Mouse (Mus musculus) hindbrain, postnatal 0 days (tissue): ENCODE measurements at regions not wholly inside any gene's neighbourhood (a gene's known extent, or its start where the extent isn't known, plus 50 kb on each side); places are given as distances from the start of the nearest gene placed in this dataset.

ENCODE experiments used
- ATAC-seq: fragments of 200-750 bp; cut with Nextera tagmentation; 2 replicates; pipeline ENCODE4 v1.8.0; 2017; ENCODE audit warnings: mild to moderate bottlenecking, moderate TSS enrichment, moderate library complexity
- DNase-seq: peaks from one replicate; pipeline ENCODE4 v3.0.0-alpha.2; 2015; ENCODE audit warnings: low spot score
- H3K27ac ChIP-seq: fragments of 300-500 bp; sonication (generic); 2 replicates; pipeline ENCODE4 v1.5.1; 2014; ENCODE audit warnings: mild to moderate bottlenecking
- H3K27me3 ChIP-seq: fragments of 300-500 bp; sonication (generic); 2 replicates; pipeline ENCODE4 v1.6.1; 2014; ENCODE audit warnings: low read length, mixed read lengths; ENCODE audit not compliant: insufficient read depth
- H3K36me3 ChIP-seq: fragments of 300-500 bp; sonication (generic); 2 replicates; pipeline ENCODE4 v1.6.1; 2014; ENCODE audit warnings: low read length, mixed read lengths; ENCODE audit not compliant: insufficient read depth
- H3K4me1 ChIP-seq: fragments of 300-500 bp; sonication (generic); 2 replicates; pipeline ENCODE4 v1.6.1; 2014; ENCODE audit warnings: antibody characterized with exemption, low read length, mixed read lengths; ENCODE audit not compliant: insufficient read depth
- H3K4me2 ChIP-seq: fragments of 300-500 bp; sonication (generic); 2 replicates; pipeline ENCODE4 v1.6.1; 2014; ENCODE audit warnings: low read depth, mild to moderate bottlenecking, low read length, moderate library complexity, mixed read lengths
- H3K4me3 ChIP-seq: fragments of 300-500 bp; sonication (generic); 2 replicates; pipeline ENCODE4 v1.5.1; 2014; ENCODE audit warnings: low read length
- H3K9ac ChIP-seq: fragments of 300-500 bp; sonication (generic); replicated peaks from 2 replicates; pipeline ENCODE4 v1.6.1; 2014; ENCODE audit warnings: mild to moderate bottlenecking, low read length, moderate library complexity, mixed read lengths
- H3K9me3 ChIP-seq: fragments of 300-500 bp; sonication (generic); 2 replicates; pipeline ENCODE4 v1.6.1; 2016; ENCODE audit warnings: low read length, mixed read lengths
- CTCF ChIP-seq: IDR thresholded peaks from 2 replicates; pipeline ENCODE4 v1.5.1; 2016; ENCODE audit warnings: antibody characterized with exemption, control low read depth, low read depth
- WGBS: fragments of 180-500 bp; shearing (Covaris S2); extraction: QIAGEN DNeasy Blood & Tissue Kit; methylation state at CpG from one replicate; pipeline ENCODE4 v1.1.7; 2014; 5-methylcytosine and 5-hydroxymethylcytosine counted together

- H3K27ac ChIP-seq, result no peak overlapping the region
- peak; percentile 38; the same call in 1 of the 2 replicates for ATAC-seq
- no peak overlapping the region for H3K9ac ChIP-seq
- no peak overlapping the region for H3K4me2 ChIP-seq
- H3K4me1 ChIP-seq, result no peaks in the 10 kb centered on the region
- no peak overlapping the region for H3K4me3 ChIP-seq
- no peaks in the 10 kb centered on the region for H3K9me3 ChIP-seq
- 57% methylated on average over 3 of the region's 3 CpGs for WGBS
- no peak for TF ChIP-seq CTCF
- H3K27me3 ChIP-seq, result no peaks in the 10 kb centered on the region
- peak; percentile 45 for DNase-seq
- H3K36me3 ChIP-seq, result no peaks in the 10 kb centered on the region
Observed at GRCm38 (mm10) chr17:42934068-42934467, 57.6 kb upstream of the Cd2ap start.

- TF ChIP-seq CTCF, result no peak
Observed at GRCm38 (mm10) chr17:42933335-42934004, 57.0 kb upstream of the Cd2ap start.

GRCm38 (mm10) chr17:42927320-42927719, 50.9 kb upstream of the Cd2ap start:
- TF ChIP-seq CTCF, result no peak
- Histone ChIP-seq H3K4me1 (no peaks in the 10 kb centered on the region), H3K9ac (no peak overlapping the region), H3K9me3 (no peaks in the 10 kb centered on the region), H3K27ac (no peak overlapping the region), H3K36me3 (no peaks in the 10 kb centered on the region), H3K27me3 (no peaks in the 10 kb centered on the region), H3K4me3 (no peak overlapping the region), H3K4me2 (no peak overlapping the region)
- DNase-seq (no peak), ATAC-seq (no peak)
- WGBS, result 91% methylated on average over 4 of the region's 4 CpGs

More at GRCm38 (mm10) chr17:42933335-42934004, 57.0 kb upstream of the Cd2ap start:
- Histone ChIP-seq H3K4me2 (no peak overlapping the region), H3K36me3 (no peaks in the 10 kb centered on the region), H3K4me3 (no peak overlapping the region), H3K9ac (no peak overlapping the region), H3K27me3 (no peaks in the 10 kb centered on the region), H3K27ac (no peak overlapping the region), H3K9me3 (no peaks in the 10 kb centered on the region), H3K4me1 (no peaks in the 10 kb centered on the region)
- ATAC-seq (no peak), DNase-seq (no peak)
- 77% methylated on average over 7 of the region's 7 CpGs for WGBS
